Mouse (Mus musculus): ENCODE measurements around the gene Vmn2r109.

GRCm38 (mm10) chr17:20497858-20498257 is 66.7 kb downstream of the Vmn2r109 start, which contains the start of gene Vmn1r225:
- TF ChIP-seq POLR2A (IDR thresholded peaks at IDR 0.05; ENCODE audit: borderline replicate concordance, extremely low read depth, low read depth, low read length) (no peak), CTCF (IDR thresholded peaks at IDR 0.05; ENCODE audit: insufficient read depth, low read length) (no peak)

Data from lung, adult 2 months (tissue).